Mouse (Mus musculus) heart, adult 2 months (tissue): Measurements from ENCODE around the gene Colec11.

Experiments
- CTCF ChIP-seq: fragments of 200-600 bp; IDR thresholded peaks from 2 replicates; pipeline ENCODE4 v1.8.1; 2022; ENCODE audit warnings: antibody characterized with exemption, mild to moderate bottlenecking, moderate library complexity
- POLR2A ChIP-seq: fragments of 200-500 bp; IDR thresholded peaks from 2 replicates; pipeline ENCODE4 v1.6.1; 2011; ENCODE audit warnings: mild to moderate bottlenecking, low read depth, low read length, control low read depth; ENCODE audit not compliant: insufficient read depth

GRCm38 (mm10) chr12:28597699-28598098, 25.5 kb downstream of the Colec11 start:
- no peak for TF ChIP-seq POLR2A
- TF ChIP-seq CTCF: no peak
